Mouse (Mus musculus) forebrain, embryonic 15.5 days (tissue): ENCODE results near the gene Znrf3. TPM values are rescaled to one million over a fixed set of nuclear protein-coding genes. Genes with fewer than 3 reads are reported as not detected.

Experiments used
- ATAC-seq: fragments of 200-750 bp; cut with Nextera tagmentation; replicated peaks from 2 replicates; pipeline ENCODE4 v1.8.0; 2017; ENCODE audit warnings: mild to moderate bottlenecking, moderate TSS enrichment, moderate library complexity
- H3K27ac ChIP-seq: fragments of 300-500 bp; sonication (generic); replicated peaks from 2 replicates; pipeline ENCODE4 v1.5.1; 2015; ENCODE audit warnings: mild to moderate bottlenecking, inconsistent platforms
- H3K27me3 ChIP-seq: fragments of 300-500 bp; sonication (generic); 2 replicates; pipeline ENCODE4 v1.6.1; 2015; ENCODE audit warnings: inconsistent platforms
- H3K36me3 ChIP-seq: fragments of 300-500 bp; sonication (generic); 2 replicates; pipeline ENCODE4 v1.6.1; 2015; ENCODE audit warnings: mild to moderate bottlenecking, inconsistent platforms
- H3K4me1 ChIP-seq: fragments of 300-500 bp; sonication (generic); 2 replicates; pipeline ENCODE4 v1.6.1; 2015; ENCODE audit warnings: inconsistent platforms
- H3K4me2 ChIP-seq: fragments of 300-500 bp; sonication (generic); replicated peaks from 2 replicates; pipeline ENCODE4 v1.6.1; 2015; ENCODE audit warnings: mild to moderate bottlenecking, inconsistent platforms
- H3K4me3 ChIP-seq: fragments of 300-500 bp; sonication (generic); 2 replicates; pipeline ENCODE4 v1.5.1; 2015; ENCODE audit warnings: mild to moderate bottlenecking, inconsistent platforms
- H3K9ac ChIP-seq: fragments of 300-500 bp; sonication (generic); replicated peaks from 2 replicates; pipeline ENCODE4 v1.6.1; 2015; ENCODE audit warnings: mild to moderate bottlenecking, inconsistent platforms
- H3K9me3 ChIP-seq: fragments of 300-500 bp; sonication (generic); 2 replicates; pipeline ENCODE4 v1.6.1; 2016; ENCODE audit warnings: inconsistent platforms
- WGBS: fragments of 180-500 bp; shearing (Covaris S2); methylation state at CpG from one replicate; pipeline ENCODE4 v1.1.7; 2015; ENCODE audit warnings: mixed read lengths; 5-methylcytosine and 5-hydroxymethylcytosine counted together
- polyA plus RNA-seq: library from polyadenylated mRNA; unstranded; fragments of >200 nt; fragmentation: Nextera tagmentation; extraction: Ambion mirVana; gene quantifications from 2 replicates; pipeline ENCODE4 v1.2.1, GENCODE M21; 2015

The Znrf3 gene
- polyA plus RNA-seq, 1 experiment from 2014 or later = 7.4 TPM

DNA sequence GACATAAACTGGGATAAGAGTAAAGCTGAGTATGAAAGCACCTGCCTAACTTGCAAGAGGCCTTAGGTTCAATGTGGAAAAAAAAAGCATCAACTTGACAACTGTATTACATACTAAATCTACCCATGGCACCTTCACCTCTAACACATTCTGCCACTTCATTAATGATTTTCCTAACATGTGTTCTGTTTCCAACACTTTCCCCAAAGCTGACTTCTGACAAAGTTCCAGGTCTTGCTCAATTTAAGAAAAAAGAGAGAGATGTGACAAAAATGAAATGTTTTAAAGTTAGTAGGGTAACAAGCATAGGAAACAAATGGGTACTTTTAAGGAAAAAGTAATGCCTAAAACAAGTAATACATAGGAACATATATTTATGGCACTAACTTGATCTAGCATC, 76.2 kb downstream of the Znrf3 start:
- Histone ChIP-seq H3K9ac (no peak overlapping the region), H3K27me3 (no peaks in the 10 kb centered on the region), H3K27ac (no peak overlapping the region), H3K4me1 (no peaks in the 10 kb centered on the region), H3K4me2 (no peak overlapping the region), H3K36me3 (no peaks in the 10 kb centered on the region), H3K4me3 (no peak overlapping the region), H3K9me3 (no peaks in the 10 kb centered on the region)
- no peak for ATAC-seq

DNA sequence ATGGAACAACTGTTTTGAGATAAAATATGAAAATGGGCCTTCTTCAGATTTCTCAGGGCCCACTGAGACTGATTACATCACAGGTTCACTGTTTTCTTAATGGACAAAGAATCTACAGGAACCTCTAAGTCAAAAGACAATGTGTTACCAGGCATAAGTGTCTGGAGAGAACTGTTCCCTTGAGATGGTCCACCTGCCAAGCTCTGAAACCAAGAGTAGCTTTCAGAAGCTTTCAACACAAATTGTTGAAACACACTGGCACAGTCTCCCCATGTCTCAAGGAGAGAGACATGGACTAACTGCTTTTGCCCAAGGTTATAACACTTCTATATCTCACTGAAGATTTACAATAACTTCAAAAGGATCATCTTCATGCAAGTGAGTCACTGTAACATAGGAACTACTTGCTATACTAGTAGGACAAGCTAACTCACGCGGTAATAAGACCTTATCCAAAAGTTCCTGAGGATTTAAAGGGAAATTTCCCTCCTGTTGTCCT, 89.3 kb downstream of the Znrf3 start:
- Histone ChIP-seq H3K4me3 (no peak overlapping the region), H3K9ac (no peak overlapping the region), H3K27ac (no peak overlapping the region), H3K9me3 (no peaks in the 10 kb centered on the region), H3K27me3 (no peaks in the 10 kb centered on the region), H3K4me2 (no peak overlapping the region), H3K36me3 (no peaks in the 10 kb centered on the region), H3K4me1 (peaks cover 3% of the 10 kb centered on the region; the same call in 1 of the 2 replicates)
- ATAC-seq = no peak
- WGBS = 96% methylated on average over 2 of the region's 2 CpGs

DNA sequence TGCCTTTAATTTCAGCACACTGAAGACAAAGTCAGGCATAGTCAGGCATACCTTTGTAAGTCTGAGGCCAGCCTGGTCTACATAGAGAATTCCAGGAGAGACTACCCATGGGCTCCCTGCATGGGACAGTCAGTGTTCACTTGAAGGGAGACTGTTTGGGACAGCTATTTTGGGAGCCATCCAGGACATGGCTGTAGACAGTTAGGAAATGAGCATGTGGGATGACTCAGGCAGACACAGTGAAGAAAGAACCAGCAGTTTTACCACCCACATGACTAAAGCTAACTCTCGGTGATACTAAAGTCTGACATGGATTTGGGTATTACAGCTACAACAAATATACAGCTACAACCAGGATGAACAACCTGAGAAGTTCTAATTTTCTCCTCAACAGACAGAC, 89.9 kb downstream of the Znrf3 start:
- H3K36me3 ChIP-seq = no peaks in the 10 kb centered on the region
- peaks cover 3% of the 10 kb centered on the region; the same call in 1 of the 2 replicates for H3K4me1 ChIP-seq
- no peak overlapping the region for H3K4me2 ChIP-seq
- no peak overlapping the region for H3K4me3 ChIP-seq
- H3K27ac ChIP-seq = no peak overlapping the region
- no peaks in the 10 kb centered on the region for H3K27me3 ChIP-seq
- ATAC-seq = no peak
- 95% methylated on average over 1 of the region's 1 CpGs for WGBS
- H3K9ac ChIP-seq = no peak overlapping the region
- H3K9me3 ChIP-seq = no peaks in the 10 kb centered on the region

DNA sequence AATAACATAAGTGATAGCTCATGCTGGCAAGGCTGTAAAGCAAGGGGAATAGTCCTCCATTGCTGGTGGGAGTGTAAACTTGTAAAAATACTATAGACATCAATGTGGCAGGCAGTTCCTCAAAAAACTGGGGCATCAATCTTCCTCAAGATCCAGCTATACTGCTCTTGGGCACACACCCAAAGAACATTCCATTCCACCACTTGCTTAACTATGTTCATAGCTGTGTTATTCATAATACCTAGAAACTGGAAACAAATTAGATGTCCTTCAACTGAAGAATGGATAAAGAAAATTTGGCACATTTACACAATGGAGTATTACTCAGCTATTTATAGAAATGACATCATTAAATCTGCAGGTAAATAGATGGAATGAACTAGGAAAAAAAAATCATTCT, 91.6 kb downstream of the Znrf3 start:
- Histone ChIP-seq H3K9me3 (no peaks in the 10 kb centered on the region; the same call in 1 of the 2 replicates), H3K36me3 (no peaks in the 10 kb centered on the region), H3K4me3 (no peak overlapping the region), H3K9ac (no peak overlapping the region), H3K27me3 (no peaks in the 10 kb centered on the region), H3K4me1 (peaks cover 3% of the 10 kb centered on the region; the same call in 1 of the 2 replicates), H3K4me2 (no peak overlapping the region), H3K27ac (no peak overlapping the region)
- ATAC-seq = no peak

DNA sequence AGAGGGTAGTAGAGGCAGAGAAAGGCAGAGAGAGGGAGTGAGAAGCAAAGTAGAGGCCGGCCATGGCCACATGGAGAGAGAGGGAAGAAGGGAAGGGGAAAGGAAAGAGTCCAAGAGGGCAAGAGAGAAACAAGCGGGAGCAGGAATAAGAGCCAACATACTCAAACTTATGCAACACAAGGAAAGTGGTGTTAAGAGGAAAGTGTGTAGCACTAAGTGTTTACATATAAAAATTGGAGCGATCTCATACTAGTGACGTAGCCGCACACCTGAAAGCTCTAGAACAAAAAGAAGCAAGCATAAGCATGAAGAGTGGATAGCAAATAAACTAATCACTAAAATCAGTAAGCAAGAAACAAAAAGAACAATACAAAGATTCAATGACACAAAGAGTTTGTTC, 95.2 kb downstream of the Znrf3 start:
- Histone ChIP-seq H3K4me2 (no peak overlapping the region), H3K27ac (no peak overlapping the region)
- WGBS = 98% methylated on average over 5 of the region's 5 CpGs

DNA sequence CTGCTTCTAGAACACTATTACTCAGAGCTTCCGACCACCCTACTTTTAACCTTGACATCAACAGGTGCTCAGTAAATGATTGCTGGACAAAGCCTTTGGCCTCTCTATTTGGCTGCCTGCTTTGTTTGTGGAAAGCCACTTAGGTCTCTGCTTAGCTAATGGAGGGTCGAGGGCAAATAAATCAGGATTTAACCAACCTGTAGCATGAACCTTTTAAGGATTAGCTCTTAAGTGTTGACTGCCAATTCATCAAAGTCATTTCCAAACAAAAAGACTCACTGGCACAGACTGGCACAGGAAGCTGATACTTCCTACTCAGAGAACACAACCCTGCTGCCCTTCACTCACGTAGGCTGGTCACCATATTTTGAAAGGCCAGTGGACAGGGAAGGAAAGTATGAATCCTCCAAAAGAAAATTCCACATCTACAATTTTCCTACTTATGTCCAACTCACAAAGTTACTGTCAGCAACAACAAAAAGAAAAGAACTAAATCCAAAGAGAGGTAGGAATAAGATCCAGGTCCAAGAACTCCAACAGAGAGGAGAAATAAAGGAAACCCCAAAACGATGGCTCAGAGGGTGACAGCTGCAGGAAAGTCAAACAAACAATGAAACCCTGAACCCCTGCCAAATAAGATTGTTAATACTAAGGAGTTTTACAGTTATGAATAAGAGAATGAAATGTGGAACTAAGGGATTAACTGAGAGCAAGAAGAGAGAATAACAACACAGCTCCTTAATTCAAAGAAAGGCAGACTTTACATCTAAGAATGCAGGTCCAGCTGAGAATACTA, 97.6 kb downstream of the Znrf3 start:
- Histone ChIP-seq H3K9me3 (no peaks in the 10 kb centered on the region; the same call in 1 of the 2 replicates), H3K9ac (no peak overlapping the region), H3K4me2 (no peak overlapping the region), H3K27me3 (no peaks in the 10 kb centered on the region), H3K36me3 (no peaks in the 10 kb centered on the region), H3K4me3 (no peak overlapping the region), H3K4me1 (no peaks in the 10 kb centered on the region), H3K27ac (no peak overlapping the region)
- ATAC-seq = no peak
- 48% methylated on average over 4 of the region's 4 CpGs for WGBS

More for the DNA sequence above, 95.2 kb downstream of the Znrf3 start:
- Histone ChIP-seq H3K9me3 (no peaks in the 10 kb centered on the region; the same call in 1 of the 2 replicates), H3K4me3 (no peak overlapping the region), H3K9ac (no peak overlapping the region), H3K27me3 (no peaks in the 10 kb centered on the region), H3K36me3 (no peaks in the 10 kb centered on the region), H3K4me1 (no peaks in the 10 kb centered on the region)
- no peak for ATAC-seq

DNA sequence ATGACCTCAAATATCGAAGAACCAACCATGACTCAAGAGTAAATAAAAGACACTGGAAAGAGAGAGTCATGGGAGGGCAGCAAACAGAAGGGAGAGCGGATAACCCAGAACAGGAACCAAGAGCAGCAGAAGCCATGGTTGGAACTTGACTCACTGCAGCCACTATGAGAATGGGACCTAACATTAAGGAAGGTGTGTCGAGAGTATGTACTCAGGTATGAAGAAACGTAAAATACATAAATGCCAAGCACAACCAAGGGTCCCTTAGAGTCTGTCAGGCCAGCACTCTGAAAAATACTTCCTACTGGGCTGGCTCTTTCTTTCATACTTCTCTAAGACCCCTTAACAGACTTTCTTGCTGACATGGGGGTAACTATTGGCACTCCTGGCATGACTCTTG, 100.9 kb downstream of the Znrf3 start:
- no peaks in the 10 kb centered on the region for H3K9me3 ChIP-seq
- 97% methylated on average over 4 of the region's 4 CpGs for WGBS
- no peak overlapping the region for H3K4me3 ChIP-seq
- H3K9ac ChIP-seq = no peak overlapping the region
- no peaks in the 10 kb centered on the region for H3K36me3 ChIP-seq
- no peaks in the 10 kb centered on the region for H3K27me3 ChIP-seq
- no peak overlapping the region for H3K4me2 ChIP-seq
- H3K4me1 ChIP-seq = no peaks in the 10 kb centered on the region
- H3K27ac ChIP-seq = no peak overlapping the region
- no peak for ATAC-seq

DNA sequence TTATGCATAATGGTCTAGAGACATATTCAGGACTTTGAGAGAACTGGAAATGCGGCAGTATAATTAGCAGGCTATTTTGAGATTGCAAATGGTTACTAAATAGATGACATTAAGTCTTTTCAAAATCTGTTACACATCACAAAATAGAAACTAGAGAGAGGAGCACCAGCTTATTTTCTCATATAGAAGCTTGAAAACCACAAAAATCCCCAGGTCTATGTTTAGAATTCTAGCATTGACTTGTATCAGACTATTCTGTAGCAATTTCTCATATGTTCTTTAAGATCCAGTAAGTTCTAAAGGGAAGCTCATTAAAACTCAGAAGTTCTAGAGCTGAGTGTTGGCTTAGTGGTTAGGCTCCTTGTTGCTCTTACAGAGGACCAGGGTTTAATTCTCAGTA, 104.9 kb downstream of the Znrf3 start:
- Histone ChIP-seq H3K9ac (no peak overlapping the region), H3K27me3 (no peaks in the 10 kb centered on the region), H3K9me3 (no peaks in the 10 kb centered on the region), H3K36me3 (no peaks in the 10 kb centered on the region), H3K27ac (no peak overlapping the region), H3K4me1 (no peaks in the 10 kb centered on the region), H3K4me2 (no peak overlapping the region), H3K4me3 (no peak overlapping the region)
- WGBS = 97% methylated on average over 1 of the region's 1 CpGs
- ATAC-seq = no peak

DNA sequence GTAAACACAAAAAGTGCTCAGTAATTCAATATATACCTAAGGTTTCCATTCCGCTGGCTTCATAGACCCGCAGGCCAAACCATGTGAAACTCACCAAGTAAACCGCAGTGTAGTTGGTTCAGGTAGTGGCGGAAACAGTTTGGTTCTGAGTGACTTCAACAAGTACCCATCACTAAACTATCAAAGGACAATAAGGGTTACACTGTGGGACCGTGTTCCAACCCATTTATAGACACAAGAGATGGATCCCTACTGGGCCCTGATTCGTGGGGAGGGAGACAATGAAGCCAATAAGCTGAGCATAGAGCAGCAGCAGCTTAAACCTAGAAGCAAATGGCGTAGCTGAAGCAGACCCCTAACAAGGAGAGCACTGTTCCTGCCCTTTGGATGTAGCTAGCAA, 107.8 kb downstream of the Znrf3 start:
- WGBS = 82% methylated on average over 7 of the region's 7 CpGs

DNA sequence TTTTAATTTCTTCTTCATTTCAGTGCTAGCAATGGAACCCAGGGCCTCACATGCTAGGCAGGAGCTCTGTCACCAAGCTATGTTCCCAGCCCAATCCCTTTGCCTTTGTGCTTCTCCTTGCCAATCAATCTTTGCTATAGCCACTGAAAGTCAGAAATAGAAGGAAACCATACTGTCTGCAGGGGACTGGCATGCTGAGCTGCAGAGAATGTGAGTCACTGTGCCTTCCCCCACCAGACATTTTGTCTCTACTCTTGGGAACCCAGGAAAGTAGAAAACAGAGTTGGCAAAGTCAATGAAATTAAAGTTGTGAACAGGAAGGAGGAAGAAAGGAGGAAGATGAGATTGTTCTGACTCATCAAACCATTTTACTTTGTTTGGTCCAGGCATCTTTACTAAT, 108.4 kb downstream of the Znrf3 start:
- ATAC-seq = no peak
- Histone ChIP-seq H3K4me1 (no peaks in the 10 kb centered on the region), H3K27me3 (no peaks in the 10 kb centered on the region)

More for the DNA sequence above, 107.8 kb downstream of the Znrf3 start:
- Histone ChIP-seq H3K27me3 (no peaks in the 10 kb centered on the region), H3K9ac (no peak overlapping the region), H3K4me1 (no peaks in the 10 kb centered on the region), H3K36me3 (no peaks in the 10 kb centered on the region), H3K4me2 (no peak overlapping the region), H3K4me3 (no peak overlapping the region), H3K27ac (no peak overlapping the region), H3K9me3 (no peaks in the 10 kb centered on the region)
- ATAC-seq = no peak

DNA sequence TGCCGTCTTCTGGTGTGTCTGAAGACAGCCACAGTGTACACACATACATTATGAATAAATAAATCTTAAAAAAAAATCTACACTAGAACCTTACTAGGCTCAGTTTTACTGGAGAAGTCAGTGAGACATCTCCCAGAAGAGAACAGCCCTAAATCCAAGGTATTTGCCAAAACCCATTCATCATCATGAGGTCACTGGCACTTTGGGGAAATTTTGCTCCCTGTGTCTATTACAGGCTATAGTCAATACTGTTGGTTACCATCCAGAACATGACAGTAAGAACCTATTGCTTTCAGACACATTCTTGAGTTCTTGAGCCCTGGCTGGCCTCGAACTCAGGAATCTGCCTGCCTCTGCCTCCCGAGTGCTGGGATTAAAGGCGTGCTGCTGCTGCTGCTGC, 113.8 kb downstream of the Znrf3 start:
- H3K4me2 ChIP-seq = no peak overlapping the region
- ATAC-seq = no peak
- H3K27me3 ChIP-seq = no peaks in the 10 kb centered on the region
- H3K9ac ChIP-seq = no peak overlapping the region
- no peaks in the 10 kb centered on the region for H3K36me3 ChIP-seq
- no peak overlapping the region for H3K4me3 ChIP-seq
- no peaks in the 10 kb centered on the region for H3K9me3 ChIP-seq
- no peaks in the 10 kb centered on the region for H3K4me1 ChIP-seq
- WGBS = 96% methylated on average over 4 of the region's 4 CpGs
- no peak overlapping the region for H3K27ac ChIP-seq

More for the DNA sequence above, 108.4 kb downstream of the Znrf3 start:
- H3K4me2 ChIP-seq = no peak overlapping the region
- no peak overlapping the region for H3K4me3 ChIP-seq
- no peak overlapping the region for H3K27ac ChIP-seq
- H3K36me3 ChIP-seq = no peaks in the 10 kb centered on the region
- no peak overlapping the region for H3K9ac ChIP-seq
- H3K9me3 ChIP-seq = no peaks in the 10 kb centered on the region

DNA sequence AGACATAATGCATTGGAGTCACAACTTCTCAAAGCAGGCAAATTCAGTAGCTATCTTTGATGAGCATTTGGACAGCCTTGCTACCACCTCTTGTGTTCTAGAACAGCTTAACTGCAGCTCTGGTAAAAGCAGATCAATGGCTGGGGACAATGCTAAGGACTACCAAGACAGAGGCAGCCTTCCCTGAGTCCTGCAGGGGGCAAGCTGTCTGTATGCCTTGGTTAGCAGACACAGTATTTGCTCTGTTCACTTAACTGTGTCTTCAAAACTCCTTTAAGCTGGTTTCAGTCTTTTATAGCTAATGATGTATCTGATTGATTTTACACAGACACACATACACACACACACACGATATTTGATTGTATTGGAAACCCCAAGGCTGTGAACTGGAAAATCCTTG, 117.0 kb downstream of the Znrf3 start:
- Histone ChIP-seq H3K27ac (no peak overlapping the region), H3K4me1 (no peaks in the 10 kb centered on the region), H3K4me2 (no peak overlapping the region), H3K36me3 (no peaks in the 10 kb centered on the region), H3K4me3 (no peak overlapping the region), H3K9ac (no peak overlapping the region), H3K9me3 (no peaks in the 10 kb centered on the region), H3K27me3 (no peaks in the 10 kb centered on the region)
- no peak for ATAC-seq
- 40% methylated on average over 1 of the region's 1 CpGs for WGBS

DNA sequence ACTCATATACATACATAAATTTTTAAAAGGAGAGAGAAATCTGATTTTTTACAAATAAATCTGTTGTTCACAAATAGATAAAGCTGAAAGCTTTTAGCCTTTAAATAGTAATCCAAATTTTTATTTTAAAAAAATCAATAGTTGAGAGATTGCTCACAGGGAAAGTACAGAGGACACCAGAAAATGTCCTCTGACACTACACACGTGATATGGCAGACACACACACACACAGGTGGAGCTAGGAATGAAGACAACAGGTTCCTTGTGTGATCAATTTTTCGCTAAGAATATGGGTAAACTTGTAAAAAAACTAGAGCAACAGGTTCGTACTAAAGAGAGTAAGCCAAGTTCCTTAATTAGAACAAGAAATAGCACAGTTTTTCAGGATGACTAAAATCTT, 118.4 kb downstream of the Znrf3 start:
- 82% methylated on average over 3 of the region's 3 CpGs for WGBS
- Histone ChIP-seq H3K27ac (no peak overlapping the region), H3K36me3 (no peaks in the 10 kb centered on the region), H3K4me2 (no peak overlapping the region), H3K27me3 (no peaks in the 10 kb centered on the region), H3K9me3 (no peaks in the 10 kb centered on the region), H3K9ac (no peak overlapping the region), H3K4me3 (no peak overlapping the region), H3K4me1 (no peaks in the 10 kb centered on the region)
- ATAC-seq = no peak
